Mouse (Mus musculus): ENCODE data around the gene 6030468B19Rik.

DNA sequence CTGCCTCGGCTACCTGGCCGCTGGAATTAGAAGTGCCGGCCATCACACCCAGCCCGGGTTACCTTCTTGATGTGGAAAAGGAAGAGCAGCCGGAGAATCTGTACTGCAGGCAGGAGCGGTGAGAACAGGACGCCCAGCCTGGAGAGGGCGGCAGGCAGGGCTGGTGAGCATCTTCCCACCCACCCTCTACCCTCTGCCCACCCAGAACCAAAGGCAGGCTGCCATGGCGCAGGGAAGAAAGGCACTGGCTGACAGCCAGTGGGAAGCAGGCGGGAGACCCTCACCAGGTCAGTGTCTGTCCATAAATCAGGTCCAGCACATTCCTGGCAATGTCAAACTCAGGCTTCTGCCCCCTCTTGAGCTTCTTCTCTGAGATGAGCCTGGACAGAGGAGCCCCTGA lies 27.1 kb upstream of the 6030468B19Rik start:
- TF ChIP-seq CTCF (IDR thresholded peaks at IDR 0.05; ENCODE audit: insufficient read depth, low read depth, low read length) (no peak), POLR2A (IDR thresholded peaks at IDR 0.05; ENCODE audit: insufficient read depth, low read depth, low read length) (no peak)

All from olfactory bulb, adult 2 months (tissue).